Mouse (Mus musculus): ENCODE data around the gene Gramd2. TPM values are rescaled to one million over a fixed set of nuclear protein-coding genes. Genes with fewer than 3 reads are reported as not detected.

The Gramd2 gene
- 34.4 TPM for polyA plus RNA-seq (2014; fragmentation: Illumina TruSeq; extraction: RNeasy Lipid Tissue Mini Kit (QIAGEN cat#74804); ENCODE audit: insufficient read depth, low read depth, low replicate concordance)

DNA sequence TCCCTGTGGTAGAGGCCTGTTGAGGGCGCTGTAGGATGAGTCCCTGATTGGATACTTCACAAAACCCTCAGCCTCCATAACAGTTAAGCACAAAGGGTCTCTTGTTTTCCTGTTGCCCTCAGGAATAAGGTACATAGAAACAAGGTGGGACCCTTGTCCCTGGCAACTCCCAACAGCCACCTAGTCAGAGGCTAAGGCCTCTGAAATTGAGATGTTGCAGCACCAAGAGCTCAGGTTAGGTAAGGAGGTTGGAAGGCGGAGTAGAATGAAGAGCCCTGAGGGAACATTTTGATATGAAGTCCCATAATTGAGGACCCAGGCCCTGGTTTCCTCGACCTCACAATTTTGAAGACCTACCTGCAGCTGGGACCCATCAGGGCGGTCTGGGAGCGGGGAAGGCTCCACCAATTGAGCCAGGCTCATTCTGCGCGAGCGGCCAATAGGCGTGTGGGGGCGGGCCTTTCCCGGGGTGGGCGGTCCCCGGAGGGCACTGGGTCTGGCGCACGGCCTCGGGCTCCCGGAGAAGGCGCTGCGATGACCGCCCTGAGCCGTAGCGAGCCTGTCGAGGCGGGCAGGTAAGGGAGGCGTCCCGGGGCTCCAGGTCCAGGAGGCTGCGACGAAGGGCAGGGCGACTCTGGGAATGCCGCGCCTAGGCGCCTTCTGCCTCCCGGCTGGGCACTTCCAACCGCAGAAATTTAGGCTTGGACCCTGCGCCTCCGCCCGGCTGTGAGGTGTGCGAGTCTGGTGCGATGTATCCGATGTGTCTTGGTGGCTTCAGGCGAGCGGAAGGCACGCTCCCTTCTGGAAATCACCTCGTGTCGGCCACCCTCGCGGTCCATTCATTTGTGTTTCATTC is at the start of gene Gramd2:
Gramd2 (plus strand) TSS at position 467 of the 856 bp plus-strand sequence.

DNA sequence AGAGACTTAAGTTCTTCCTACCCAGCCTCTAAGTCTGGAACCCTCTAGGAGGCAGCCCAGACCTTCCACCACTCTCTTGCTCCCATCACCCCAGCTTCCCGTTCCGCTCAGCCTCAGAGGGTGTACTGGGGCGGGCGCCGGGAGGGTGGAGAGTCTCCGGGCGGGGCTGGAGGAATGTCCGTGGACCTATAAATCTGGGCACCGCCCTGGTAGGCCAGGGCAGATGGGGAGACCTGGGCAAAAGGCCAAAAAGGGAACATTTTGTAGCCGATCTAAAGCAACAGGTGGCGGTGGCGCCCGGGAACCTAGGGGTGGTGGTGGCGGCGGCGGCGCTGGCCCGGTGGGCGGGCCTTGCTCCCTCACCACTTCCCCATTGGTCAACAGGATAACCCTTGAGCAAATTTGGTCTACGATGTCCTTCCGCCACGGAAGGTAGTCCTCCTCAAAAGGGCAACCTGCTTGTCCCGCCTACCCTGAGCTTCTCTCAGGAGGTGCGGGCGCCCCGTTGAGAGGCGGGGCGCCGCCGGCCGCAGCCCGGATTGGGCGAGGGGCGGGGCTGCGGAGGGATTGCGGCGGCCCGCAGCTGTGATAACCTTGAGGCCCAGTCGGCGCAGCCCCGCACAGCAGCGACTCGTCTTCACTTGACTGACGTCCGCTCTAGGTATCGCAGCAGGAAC is 23.8 kb upstream of the Gramd2 start, which contains the start of gene Pkm:
Pkm (plus strand) TSS at position 411 of the 677 bp plus-strand sequence.

DNA sequence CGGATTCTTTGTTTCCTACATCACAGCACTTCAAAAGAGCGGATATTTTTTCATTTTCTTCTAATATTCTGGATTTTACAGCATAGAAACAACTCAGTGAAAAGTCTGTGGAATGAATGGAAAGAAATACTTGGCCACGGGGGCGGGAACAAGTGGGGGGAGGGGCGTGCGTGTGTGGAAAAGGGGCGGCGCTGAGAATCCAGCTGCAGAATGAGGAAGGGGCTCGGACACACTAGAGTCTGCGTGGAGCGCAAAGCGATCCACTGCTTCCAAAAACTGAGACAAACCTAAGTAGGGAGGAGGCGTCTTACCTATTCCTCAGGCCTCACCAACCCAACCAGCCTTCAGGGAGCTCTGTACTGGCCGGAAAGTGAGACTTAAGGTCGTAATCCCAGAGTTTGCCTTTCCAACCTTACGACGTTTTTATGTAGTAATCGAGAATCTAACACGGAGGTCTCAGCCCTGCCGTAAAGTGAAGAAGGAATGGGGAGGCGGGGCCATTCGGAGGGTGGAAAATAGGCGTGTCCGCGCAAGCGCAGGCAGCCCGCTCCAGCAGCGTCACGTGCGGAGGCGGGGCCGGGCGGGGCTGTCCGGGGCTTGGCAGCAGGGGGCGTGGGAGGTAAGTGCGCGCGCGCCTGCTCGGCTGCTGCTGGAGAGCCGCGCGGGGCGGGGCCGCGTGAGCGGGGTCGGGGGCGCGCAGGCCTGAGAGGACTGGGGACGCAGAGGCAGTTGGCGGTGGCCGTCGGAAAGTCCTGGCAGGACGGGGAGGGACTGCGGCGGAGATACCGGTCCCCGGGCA is 70.5 kb downstream of the Gramd2 start, which contains the start of the genes Senp8 and Myo9a:
Senp8 (minus strand) TSS at position 444 of the 799 bp plus-strand sequence.
Myo9a (plus strand) TSS at position 630 of the 799 bp plus-strand sequence.

Other genes starting within 250 kb of the Gramd2 start
- 16.2 TPM for gene Arih1, start 193.5 kb upstream of the Gramd2 start, polyA plus RNA-seq (2014; fragmentation: Illumina TruSeq; extraction: RNeasy Lipid Tissue Mini Kit (QIAGEN cat#74804); ENCODE audit: insufficient read depth, low read depth, low replicate concordance)
- 88.5 TPM for gene Hexa, start 140.6 kb upstream of the Gramd2 start, polyA plus RNA-seq (2014; fragmentation: Illumina TruSeq; extraction: RNeasy Lipid Tissue Mini Kit (QIAGEN cat#74804); ENCODE audit: insufficient read depth, low read depth, low replicate concordance)
- gene Tmem202, start 140.3 kb upstream of the Gramd2 start, polyA plus RNA-seq (2014; fragmentation: Illumina TruSeq; extraction: RNeasy Lipid Tissue Mini Kit (QIAGEN cat#74804); ENCODE audit: insufficient read depth, low read depth, low replicate concordance) = 1.0 TPM
- not detected for gene Celf6, start 102.2 kb upstream of the Gramd2 start, polyA plus RNA-seq (2014; fragmentation: Illumina TruSeq; extraction: RNeasy Lipid Tissue Mini Kit (QIAGEN cat#74804); ENCODE audit: insufficient read depth, low read depth, low replicate concordance)
- gene Parp6, start 62.9 kb upstream of the Gramd2 start, polyA plus RNA-seq (2014; fragmentation: Illumina TruSeq; extraction: RNeasy Lipid Tissue Mini Kit (QIAGEN cat#74804); ENCODE audit: insufficient read depth, low read depth, low replicate concordance) = 19.7 TPM
- 196 TPM for gene Pkm, start 23.8 kb upstream of the Gramd2 start, polyA plus RNA-seq (2014; fragmentation: Illumina TruSeq; extraction: RNeasy Lipid Tissue Mini Kit (QIAGEN cat#74804); ENCODE audit: insufficient read depth, low read depth, low replicate concordance)
- 3.2 TPM for gene Senp8, start 70.6 kb downstream of the Gramd2 start, polyA plus RNA-seq (2014; fragmentation: Illumina TruSeq; extraction: RNeasy Lipid Tissue Mini Kit (QIAGEN cat#74804); ENCODE audit: insufficient read depth, low read depth, low replicate concordance)
- gene Myo9a, start 70.8 kb downstream of the Gramd2 start, polyA plus RNA-seq (2014; fragmentation: Illumina TruSeq; extraction: RNeasy Lipid Tissue Mini Kit (QIAGEN cat#74804); ENCODE audit: insufficient read depth, low read depth, low replicate concordance) = 3.3 TPM